Mouse (Mus musculus): ENCODE measurements at regions not wholly inside any gene's neighbourhood (a gene's known extent, or its start where the extent isn't known, plus 50 kb on each side); places are given as distances from the start of the nearest gene placed in this dataset.

DNA sequence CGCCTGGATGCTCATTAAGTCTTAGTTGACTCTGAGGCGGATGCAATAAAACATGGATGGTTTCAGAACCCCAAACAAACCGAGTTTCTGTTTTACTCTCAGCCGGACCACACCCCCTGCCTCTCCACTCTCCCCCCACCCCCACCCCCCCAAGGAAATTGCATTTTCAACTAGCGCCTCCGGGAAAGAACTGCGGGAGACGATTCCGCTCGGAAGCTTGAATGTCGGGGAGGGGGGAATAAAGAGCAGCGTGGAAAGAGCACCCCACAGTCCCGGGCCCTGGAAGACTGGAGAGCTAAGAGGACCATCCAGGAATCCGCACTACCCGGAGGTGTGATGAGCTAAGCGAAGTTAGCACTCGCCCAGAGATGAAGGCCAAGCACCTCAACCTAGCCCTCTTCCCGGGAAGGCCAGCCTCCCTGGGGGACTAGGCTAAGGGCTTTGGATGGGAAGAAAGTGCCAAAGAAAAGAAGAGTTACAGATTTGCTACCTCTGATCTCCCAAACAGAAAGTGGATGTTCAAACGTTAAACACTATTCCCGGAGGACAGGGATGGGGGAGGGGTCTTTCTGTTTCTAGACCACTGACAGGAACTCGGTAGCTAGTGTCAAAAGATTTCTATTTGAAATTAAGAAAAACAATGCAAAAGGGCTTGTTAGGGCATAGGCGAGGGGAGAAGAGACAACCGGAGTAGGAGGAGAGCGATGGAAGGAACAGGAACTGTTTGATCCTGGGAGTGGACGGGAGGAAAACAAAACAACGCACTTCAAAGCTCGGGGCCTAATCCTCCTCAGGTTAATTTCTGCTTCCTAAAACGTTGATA is 258.6 kb upstream of the Nfe2l3 start:
- peaks cover 24% of the 10 kb centered on the region for H3K4me1 ChIP-seq (replicated peaks)
- H3K36me3 ChIP-seq, result no peaks in the 10 kb centered on the region
- peak overlapping the region; percentile 14 for H3K4me3 ChIP-seq
- H3K4me2 ChIP-seq, result peak overlapping the region; percentile 44
- WGBS, result 1% methylated on average over 28 of the region's 28 CpGs
- no peaks in the 10 kb centered on the region for H3K9me3 ChIP-seq
- no peak for ATAC-seq (ENCODE audit: low FRiP score)
- H3K9ac ChIP-seq, result no peak overlapping the region
- no peak overlapping the region for H3K27ac ChIP-seq
- H3K27me3 ChIP-seq, result peaks cover 76% of the 10 kb centered on the region

DNA sequence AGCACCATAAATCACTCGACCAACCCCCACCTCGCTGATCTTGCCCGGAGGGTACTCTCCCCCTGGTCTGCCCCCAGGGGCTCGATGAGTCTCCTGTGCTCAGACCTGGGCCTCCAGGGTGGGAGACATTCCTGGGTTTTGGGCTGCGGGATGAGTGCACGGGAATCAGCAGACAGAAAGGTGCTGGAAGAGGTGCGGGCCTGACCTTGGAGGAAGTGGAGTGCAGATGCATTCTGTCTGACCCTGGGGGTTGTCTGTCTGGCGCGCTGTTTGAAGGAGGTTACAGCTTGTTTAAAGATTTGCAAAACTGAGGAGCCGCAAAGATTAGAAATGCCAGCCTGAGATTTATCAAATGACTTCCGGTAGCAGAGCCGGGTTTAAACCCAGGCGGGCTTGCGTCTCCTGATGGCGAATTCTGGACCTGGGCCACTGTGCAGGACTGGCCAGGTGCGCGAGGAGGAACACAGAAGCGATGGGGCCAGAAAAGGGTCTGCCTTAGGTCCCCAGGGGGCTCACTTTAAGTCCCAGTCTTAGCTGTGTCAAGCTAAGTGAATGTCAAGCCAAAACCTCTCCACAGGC is 257.9 kb upstream of the Nfe2l3 start:
- no peak overlapping the region for H3K4me3 ChIP-seq
- ATAC-seq (ENCODE audit: low FRiP score), result no peak
- H3K36me3 ChIP-seq, result no peaks in the 10 kb centered on the region
- H3K4me1 ChIP-seq (replicated peaks), result peaks cover 20% of the 10 kb centered on the region; the same call in 1 of the 2 replicates
- peaks cover 79% of the 10 kb centered on the region for H3K27me3 ChIP-seq
- H3K27ac ChIP-seq, result no peak overlapping the region
- H3K4me2 ChIP-seq, result no peak overlapping the region
- H3K9me3 ChIP-seq, result no peaks in the 10 kb centered on the region
- no peak overlapping the region for H3K9ac ChIP-seq
- 3% methylated on average over 18 of the region's 18 CpGs for WGBS

GRCm38 (mm10) chr6:51175616-51176590 is 256.6 kb upstream of the Nfe2l3 start:
- H3K9ac ChIP-seq, result no peak overlapping the region
- H3K4me2 ChIP-seq, result no peak overlapping the region
- peaks cover 15% of the 10 kb centered on the region; the same call in 1 of the 2 replicates for H3K4me1 ChIP-seq (replicated peaks)
- no peak overlapping the region for H3K4me3 ChIP-seq
- no peaks in the 10 kb centered on the region for H3K9me3 ChIP-seq
- no peak for ATAC-seq (ENCODE audit: low FRiP score)
- 7% methylated on average over 13 of the region's 13 CpGs for WGBS
- peaks cover 80% of the 10 kb centered on the region for H3K27me3 ChIP-seq
- H3K27ac ChIP-seq, result no peak overlapping the region
- no peaks in the 10 kb centered on the region for H3K36me3 ChIP-seq

DNA sequence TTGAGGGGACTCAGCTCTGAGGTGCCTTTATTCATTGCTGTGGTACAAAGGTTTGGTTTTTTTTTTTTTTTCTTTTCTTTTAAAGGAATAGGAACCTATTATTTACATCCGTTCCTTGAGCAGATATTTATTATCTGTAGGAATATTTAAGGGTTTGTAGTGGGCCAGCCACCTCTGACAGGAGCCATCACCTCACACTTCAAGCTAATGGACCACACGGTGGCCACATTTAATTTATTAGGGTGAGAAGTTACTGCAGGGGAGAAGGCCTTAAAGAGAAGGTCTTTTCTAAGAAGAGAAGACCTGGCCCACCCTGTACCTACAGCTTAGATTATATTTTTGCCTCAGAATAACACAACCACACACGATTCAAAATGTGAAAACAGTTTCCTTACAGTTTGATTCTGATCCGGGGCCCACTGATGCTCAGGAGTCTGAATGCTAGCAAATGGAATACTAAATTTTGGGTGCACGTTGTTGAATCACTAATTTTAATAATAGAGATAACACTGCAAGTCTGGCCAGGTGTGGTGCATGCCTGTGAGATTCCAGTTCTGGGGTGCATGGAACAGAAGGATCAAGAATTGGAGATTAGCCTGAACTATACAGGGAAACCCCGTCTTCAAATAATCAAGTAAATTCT is 255.6 kb upstream of the Nfe2l3 start:
- 9% methylated on average over 6 of the region's 6 CpGs for WGBS
- Histone ChIP-seq H3K27me3 (peaks cover 91% of the 10 kb centered on the region), H3K9ac (no peak overlapping the region), H3K4me3 (no peak overlapping the region), H3K27ac (no peak overlapping the region), H3K9me3 (no peaks in the 10 kb centered on the region), H3K4me2 (no peak overlapping the region), H3K4me1 (replicated peaks) (peaks cover 12% of the 10 kb centered on the region; the same call in 1 of the 2 replicates), H3K36me3 (no peaks in the 10 kb centered on the region)
- ATAC-seq (ENCODE audit: low FRiP score), result no peak

DNA sequence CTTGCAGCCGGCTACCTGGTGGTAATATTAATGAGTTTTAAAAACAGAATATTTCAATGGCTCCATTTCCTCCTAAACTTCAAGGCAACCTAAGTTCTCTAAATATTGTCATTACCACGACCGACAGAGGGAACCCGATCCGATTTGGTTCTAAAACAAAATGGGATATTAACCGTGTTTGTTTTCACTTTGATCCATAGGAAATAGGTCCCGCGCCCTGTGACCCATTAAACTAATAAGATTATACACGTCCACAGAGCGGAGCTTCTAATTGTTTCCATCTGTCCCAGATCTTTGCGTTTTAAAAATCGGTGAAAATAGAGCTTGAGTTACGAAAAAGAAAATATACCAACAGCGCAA is 254.8 kb upstream of the Nfe2l3 start:
- Histone ChIP-seq H3K9me3 (no peaks in the 10 kb centered on the region), H3K4me2 (peak overlapping the region; percentile 34), H3K27me3 (peaks cover 91% of the 10 kb centered on the region), H3K9ac (no peak overlapping the region), H3K27ac (no peak overlapping the region), H3K36me3 (no peaks in the 10 kb centered on the region), H3K4me3 (no peak overlapping the region; the same call in 1 of the 2 replicates), H3K4me1 (replicated peaks) (peaks cover 9% of the 10 kb centered on the region; the same call in 1 of the 2 replicates)
- no peak for ATAC-seq (ENCODE audit: low FRiP score)
- WGBS, result 2% methylated on average over 14 of the region's 14 CpGs

DNA sequence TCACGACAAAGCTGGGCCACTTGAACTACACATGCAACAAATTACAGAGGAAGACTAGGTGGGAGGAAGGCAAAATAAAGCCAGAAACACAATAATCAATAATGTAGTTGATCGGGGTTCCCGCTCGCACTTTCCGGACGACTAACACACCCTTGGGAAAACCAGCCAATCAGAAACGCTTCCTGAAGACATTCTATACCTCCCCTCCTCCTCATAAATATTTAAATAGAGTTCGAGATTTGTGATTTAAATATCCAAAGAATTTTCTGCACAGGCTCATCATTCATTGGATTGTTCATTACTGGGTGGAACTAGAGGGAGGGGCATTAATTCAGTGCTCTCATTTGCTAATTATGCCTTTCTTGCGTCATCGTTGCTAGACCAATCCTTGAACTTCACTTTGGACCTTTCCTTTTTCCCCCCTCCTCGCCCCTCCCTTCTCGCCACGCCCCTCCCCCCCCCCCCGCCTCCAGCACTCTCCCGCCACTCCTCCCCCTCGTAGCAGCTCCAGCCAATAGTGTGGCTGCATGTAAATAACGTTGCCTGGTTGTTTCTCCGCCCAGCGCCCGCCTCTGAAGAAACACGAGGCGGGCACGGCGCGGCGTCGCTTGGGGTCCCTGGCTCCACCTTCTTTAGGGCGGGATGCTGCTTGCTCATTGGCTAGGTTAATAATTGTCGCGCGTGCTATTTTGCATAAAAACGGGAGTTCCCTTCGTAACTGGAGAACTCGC is 254.2 kb upstream of the Nfe2l3 start:
- peak; percentile 97 for ATAC-seq (ENCODE audit: low FRiP score)
- H3K9ac ChIP-seq, result no peak overlapping the region
- WGBS, result under 1% methylated on average over 32 of the region's 34 CpGs
- H3K4me2 ChIP-seq, result peak overlapping the region; percentile 34
- H3K36me3 ChIP-seq, result no peaks in the 10 kb centered on the region
- H3K4me1 ChIP-seq (replicated peaks), result peaks cover 9% of the 10 kb centered on the region; the same call in 1 of the 2 replicates
- no peaks in the 10 kb centered on the region for H3K9me3 ChIP-seq
- H3K27ac ChIP-seq, result no peak overlapping the region
- no peak overlapping the region; the same call in 1 of the 2 replicates for H3K4me3 ChIP-seq
- peaks cover 90% of the 10 kb centered on the region for H3K27me3 ChIP-seq

DNA sequence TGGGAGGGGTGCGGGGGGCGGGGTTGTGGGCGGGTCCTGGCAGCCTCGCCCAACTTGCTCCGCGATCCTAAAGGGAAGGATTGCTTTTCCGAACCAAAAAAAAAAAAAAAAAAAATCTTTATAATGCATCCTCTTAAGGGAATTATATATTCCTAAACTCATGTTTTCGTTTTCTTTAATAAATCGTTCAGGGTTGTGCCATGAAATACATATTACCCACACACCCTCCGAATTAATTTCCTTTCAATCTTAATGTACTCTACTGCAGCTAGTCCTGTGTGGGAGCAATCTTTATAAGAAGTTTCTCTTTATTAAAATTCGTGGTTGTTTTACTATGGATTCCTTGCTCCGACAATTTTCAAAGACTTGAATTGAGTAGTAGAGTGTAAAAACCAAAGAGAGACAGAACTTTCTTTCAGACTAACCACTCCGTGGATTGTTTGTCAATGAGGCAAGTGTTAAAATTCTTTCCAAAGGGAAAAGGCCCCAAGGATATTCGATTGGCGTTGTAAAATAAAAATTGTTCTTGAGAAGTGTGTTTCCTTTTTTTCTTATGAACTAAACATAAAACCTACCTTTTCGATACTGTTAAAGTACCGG is 253.6 kb upstream of the Nfe2l3 start:
- peaks cover 3% of the 10 kb centered on the region; the same call in 1 of the 2 replicates for H3K4me1 ChIP-seq (replicated peaks)
- H3K27me3 ChIP-seq, result peaks cover 90% of the 10 kb centered on the region
- H3K4me3 ChIP-seq, result no peak overlapping the region
- no peak; the same call in 1 of the 2 replicates for ATAC-seq (ENCODE audit: low FRiP score)
- no peak overlapping the region for H3K27ac ChIP-seq
- no peak overlapping the region for H3K9ac ChIP-seq
- H3K9me3 ChIP-seq, result no peaks in the 10 kb centered on the region
- WGBS, result 2% methylated on average over 17 of the region's 17 CpGs
- H3K4me2 ChIP-seq, result no peak overlapping the region
- H3K36me3 ChIP-seq, result no peaks in the 10 kb centered on the region

- WGBS, result 6% methylated on average over 17 of the region's 17 CpGs
- H3K9me3 ChIP-seq, result no peaks in the 10 kb centered on the region
Measured at GRCm38 (mm10) chr6:51179741-51180537, 252.5 kb upstream of the Nfe2l3 start.

GRCm38 (mm10) chr6:51180881-51181875 is 251.3 kb upstream of the Nfe2l3 start:
- Histone ChIP-seq H3K27ac (no peak overlapping the region), H3K27me3 (peaks cover 90% of the 10 kb centered on the region), H3K9me3 (no peaks in the 10 kb centered on the region), H3K36me3 (no peaks in the 10 kb centered on the region), H3K9ac (no peak overlapping the region), H3K4me1 (replicated peaks) (no peaks in the 10 kb centered on the region), H3K4me2 (no peak overlapping the region), H3K4me3 (no peak overlapping the region)
- WGBS, result 5% methylated on average over 11 of the region's 11 CpGs
- no peak for ATAC-seq (ENCODE audit: low FRiP score)

More at GRCm38 (mm10) chr6:51179741-51180537, 252.5 kb upstream of the Nfe2l3 start:
- no peak overlapping the region for H3K27ac ChIP-seq
- peaks cover 90% of the 10 kb centered on the region for H3K27me3 ChIP-seq
- no peak overlapping the region for H3K4me3 ChIP-seq
- H3K4me1 ChIP-seq (replicated peaks), result no peaks in the 10 kb centered on the region
- H3K9ac ChIP-seq, result no peak overlapping the region
- H3K4me2 ChIP-seq, result no peak overlapping the region
- H3K36me3 ChIP-seq, result no peaks in the 10 kb centered on the region
- no peak for ATAC-seq (ENCODE audit: low FRiP score)

Data from hindbrain, embryonic 13.5 days (tissue).